Mouse (Mus musculus) stomach, embryonic 16.5 days (tissue): ENCODE results near the gene Ccl27a. TPM values are rescaled to one million over a fixed set of nuclear protein-coding genes. Genes with fewer than 3 reads are reported as not detected.
"Not testable (repeated sequence)": the region's sequence is repeated elsewhere in the genome, so short reads cannot be mapped to it uniquely, and the experiment has no call there.

ENCODE experiments used
- ATAC-seq: fragments of 200-750 bp; cut with Nextera tagmentation; 2 replicates; pipeline ENCODE4 v1.8.0; 2017; ENCODE audit warnings: moderate number of reproducible peaks, moderate TSS enrichment; ENCODE audit not compliant: insufficient read depth, low FRiP score
- H3K27ac ChIP-seq: fragments of 300-500 bp; sonication (generic); 2 replicates; pipeline ENCODE4 v1.5.1; 2014; ENCODE audit warnings: low read length
- H3K27me3 ChIP-seq: fragments of 300-500 bp; sonication (generic); 2 replicates; pipeline ENCODE4 v1.6.1; 2014; ENCODE audit warnings: low read length, control low read depth, mixed read lengths; ENCODE audit not compliant: control insufficient read depth, insufficient read depth
- H3K36me3 ChIP-seq: fragments of 300-500 bp; sonication (generic); 2 replicates; pipeline ENCODE4 v1.6.1; 2014; ENCODE audit warnings: low read length; ENCODE audit not compliant: control insufficient read depth, insufficient read depth
- H3K4me1 ChIP-seq: fragments of 300-500 bp; sonication (generic); 2 replicates; pipeline ENCODE4 v1.6.1; 2014; ENCODE audit warnings: low read length, control low read depth, mixed read lengths; ENCODE audit not compliant: control insufficient read depth, insufficient read depth
- H3K4me2 ChIP-seq: fragments of 300-500 bp; sonication (generic); 2 replicates; pipeline ENCODE4 v1.6.1; 2014; ENCODE audit warnings: low read depth, low read length, mixed read lengths
- H3K4me3 ChIP-seq: fragments of 300-500 bp; sonication (generic); replicated peaks from 2 replicates; pipeline ENCODE4 v1.5.1; 2014; ENCODE audit warnings: mild to moderate bottlenecking, low read length
- H3K9ac ChIP-seq: fragments of 300-500 bp; sonication (generic); 2 replicates; pipeline ENCODE4 v1.6.1; 2014; ENCODE audit warnings: low read length
- H3K9me3 ChIP-seq: fragments of 300-500 bp; sonication (generic); replicated peaks from 2 replicates; pipeline ENCODE4 v1.6.1; 2016; ENCODE audit warnings: low read length, control low read depth; ENCODE audit not compliant: control insufficient read depth
- WGBS: fragments of 180-500 bp; shearing (Covaris S2); extraction: QIAGEN DNeasy Blood & Tissue Kit; methylation state at CpG from one replicate; pipeline ENCODE4 v1.1.7; 2014; 5-methylcytosine and 5-hydroxymethylcytosine counted together
- polyA plus RNA-seq: library from polyadenylated mRNA; unstranded; fragments of >200 nt; fragmentation: Nextera tagmentation; extraction: Ambion mirVana; gene quantifications from 2 replicates; pipeline ENCODE4 v1.2.1, GENCODE M21; 2015

The Ccl27a gene
- polyA plus RNA-seq, 1 experiment from 2014 or later, result 33.6 TPM

GRCm38 (mm10) chr4:41767301-41767700 is 6.7 kb downstream of the Ccl27a start:
- not testable (repeated sequence) for H3K4me3 ChIP-seq, ATAC-seq, H3K9ac ChIP-seq, H3K36me3 ChIP-seq, H3K9me3 ChIP-seq, H3K4me2 ChIP-seq, H3K4me1 ChIP-seq, H3K27me3 ChIP-seq, H3K27ac ChIP-seq
- 64% methylated on average over 10 of the region's 10 CpGs for WGBS

GRCm38 (mm10) chr4:41763176-41763575 is 10.9 kb downstream of the Ccl27a start:
- H3K9me3 ChIP-seq, H3K27ac ChIP-seq, H3K27me3 ChIP-seq, H3K9ac ChIP-seq, H3K36me3 ChIP-seq, H3K4me3 ChIP-seq, ATAC-seq: not testable (repeated sequence)
- H3K4me2 ChIP-seq, result peak overlapping the region; percentile 77; the same call in 1 of the 2 replicates
- peaks cover 29% of the 10 kb centered on the region for H3K4me1 ChIP-seq
- 67% methylated on average over 4 of the region's 6 CpGs for WGBS

GRCm38 (mm10) chr4:41762688-41763114 is 11.3 kb downstream of the Ccl27a start:
- Histone ChIP-seq H3K4me2 (peak overlapping the region; percentile 77), H3K27ac (peak overlapping the region; percentile 94), H3K9ac (peak overlapping the region; percentile 77), H3K4me3 (peak overlapping the region; percentile 58), H3K4me1 (peaks cover 29% of the 10 kb centered on the region)
- H3K9me3 ChIP-seq, H3K36me3 ChIP-seq, H3K27me3 ChIP-seq: not testable (repeated sequence)
- ATAC-seq, result peak; percentile 8; the same call in 1 of the 2 replicates
- 32% methylated on average over 8 of the region's 8 CpGs for WGBS

GRCm38 (mm10) chr4:41762099-41762687 is 11.9 kb downstream of the Ccl27a start:
- Histone ChIP-seq H3K27ac (peak overlapping the region; percentile 94), H3K9me3 (no peaks in the 10 kb centered on the region), H3K9ac (peak overlapping the region; percentile 77), H3K4me3 (peak overlapping the region; percentile 58), H3K27me3 (no peaks in the 10 kb centered on the region), H3K36me3 (no peaks in the 10 kb centered on the region), H3K4me1 (peaks cover 29% of the 10 kb centered on the region), H3K4me2 (peak overlapping the region; percentile 77)
- WGBS, result 37% methylated on average over 8 of the region's 8 CpGs
- peak; percentile 45 for ATAC-seq

GRCm38 (mm10) chr4:41761680-41762079 is 12.4 kb downstream of the Ccl27a start:
- Histone ChIP-seq H3K4me1 (peaks cover 29% of the 10 kb centered on the region), H3K36me3 (no peaks in the 10 kb centered on the region), H3K9ac (peak overlapping the region; percentile 77)

GRCm38 (mm10) chr4:41760911-41761310 is 13.1 kb downstream of the Ccl27a start:
- peaks cover 34% of the 10 kb centered on the region for H3K4me1 ChIP-seq
- peak overlapping the region; percentile 94 for H3K27ac ChIP-seq
- no peaks in the 10 kb centered on the region for H3K9me3 ChIP-seq
- peak overlapping the region; percentile 58 for H3K4me3 ChIP-seq
- no peaks in the 10 kb centered on the region for H3K27me3 ChIP-seq
- H3K36me3 ChIP-seq, result no peaks in the 10 kb centered on the region
- H3K9ac ChIP-seq, result peak overlapping the region; percentile 77
- ATAC-seq, result no peak
- 69% methylated on average over 4 of the region's 4 CpGs for WGBS
- H3K4me2 ChIP-seq, result peak overlapping the region; percentile 77

More at GRCm38 (mm10) chr4:41761680-41762079, 12.4 kb downstream of the Ccl27a start:
- peak overlapping the region; percentile 77 for H3K4me2 ChIP-seq
- peak overlapping the region; percentile 94 for H3K27ac ChIP-seq
- H3K4me3 ChIP-seq, result peak overlapping the region; percentile 58
- H3K9me3 ChIP-seq, result no peaks in the 10 kb centered on the region
- ATAC-seq, result no peak
- H3K27me3 ChIP-seq, result no peaks in the 10 kb centered on the region

GRCm38 (mm10) chr4:41760288-41760721 is 13.7 kb downstream of the Ccl27a start:
- Histone ChIP-seq H3K9me3 (no peaks in the 10 kb centered on the region), H3K27me3 (no peaks in the 10 kb centered on the region), H3K36me3 (no peaks in the 10 kb centered on the region), H3K9ac (peak overlapping the region; percentile 77), H3K27ac (peak overlapping the region; percentile 94), H3K4me1 (peaks cover 34% of the 10 kb centered on the region), H3K4me3 (peak overlapping the region; percentile 58), H3K4me2 (peak overlapping the region; percentile 77)
- WGBS, result under 1% methylated on average over 15 of the region's 15 CpGs
- peak; percentile 90 for ATAC-seq

GRCm38 (mm10) chr4:41759656-41760287 is 14.3 kb downstream of the Ccl27a start:
- peak; percentile 3; the same call in 1 of the 2 replicates for ATAC-seq
- Histone ChIP-seq H3K9me3 (no peaks in the 10 kb centered on the region), H3K9ac (peak overlapping the region; percentile 77), H3K4me3 (peak overlapping the region; percentile 58), H3K4me1 (peaks cover 37% of the 10 kb centered on the region), H3K4me2 (peak overlapping the region; percentile 77), H3K27ac (peak overlapping the region; percentile 94), H3K36me3 (no peaks in the 10 kb centered on the region), H3K27me3 (no peaks in the 10 kb centered on the region)
- WGBS, result 20% methylated on average over 6 of the region's 6 CpGs

- Histone ChIP-seq H3K27ac (peak overlapping the region; percentile 94), H3K36me3 (no peaks in the 10 kb centered on the region), H3K4me1 (peaks cover 38% of the 10 kb centered on the region), H3K4me3 (no peak overlapping the region), H3K27me3 (no peaks in the 10 kb centered on the region), H3K9ac (peak overlapping the region; percentile 77; the same call in 1 of the 2 replicates), H3K9me3 (no peaks in the 10 kb centered on the region), H3K4me2 (no peak overlapping the region)
- no peak for ATAC-seq
- WGBS, result 69% methylated on average over 9 of the region's 9 CpGs
Measured at GRCm38 (mm10) chr4:41759206-41759605, 14.8 kb downstream of the Ccl27a start.
